Mouse (Mus musculus) cortical plate, adult 2 months (tissue): ENCODE results near the gene Wnt2b.

Source experiments
- CTCF ChIP-seq: fragments of 200-500 bp; IDR thresholded peaks from 2 replicates; pipeline ENCODE4 v1.5.1; 2011; ENCODE audit warnings: mild to moderate bottlenecking, control low read depth, low read length; ENCODE audit not compliant: insufficient read depth; ENCODE audit errors: extremely low read depth
- POLR2A ChIP-seq: fragments of 200-500 bp; IDR thresholded peaks from 2 replicates; pipeline ENCODE4 v1.6.1; 2011; ENCODE audit warnings: mild to moderate bottlenecking, low read length, control low read depth; ENCODE audit not compliant: insufficient read depth; ENCODE audit errors: extremely low read depth

- TF ChIP-seq CTCF (no peak), POLR2A (no peak)
These were observed 43.9 kb upstream of the Wnt2b start for GRCm38 (mm10) chr3:105005561-105006065.
